Mouse (Mus musculus) ZHBTc4 (cell line): ENCODE measurements at regions not wholly inside any gene's neighbourhood (a gene's known extent, or its start where the extent isn't known, plus 50 kb on each side); places are given as distances from the start of the nearest gene placed in this dataset.

ENCODE experiments used
- DNase-seq: peaks from one replicate; pipeline ENCODE4 v3.0.0-alpha.2; 2011; ENCODE audit warnings: low read depth, low spot score

DNA sequence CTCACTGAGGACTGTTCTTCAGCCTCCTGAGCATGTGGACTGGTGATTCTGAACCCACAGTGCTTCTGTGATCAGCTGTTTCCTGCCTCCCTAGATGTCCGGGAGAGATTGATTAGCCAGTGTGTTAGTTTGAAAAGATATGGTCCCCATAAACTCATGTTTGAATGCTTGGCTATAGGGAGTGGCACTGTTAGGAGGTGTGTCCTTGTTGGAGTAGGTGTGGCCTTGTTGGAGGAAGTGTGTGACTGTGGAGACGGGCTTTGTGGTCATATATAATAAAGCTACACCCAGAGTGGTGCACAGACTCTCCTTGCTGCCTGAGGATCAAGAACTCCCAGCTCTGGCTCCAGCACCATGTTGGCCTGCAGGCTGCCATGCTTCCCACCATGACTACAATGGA, 458.9 kb upstream of the Kcnab2 start:
- DNase-seq: no peak

DNA sequence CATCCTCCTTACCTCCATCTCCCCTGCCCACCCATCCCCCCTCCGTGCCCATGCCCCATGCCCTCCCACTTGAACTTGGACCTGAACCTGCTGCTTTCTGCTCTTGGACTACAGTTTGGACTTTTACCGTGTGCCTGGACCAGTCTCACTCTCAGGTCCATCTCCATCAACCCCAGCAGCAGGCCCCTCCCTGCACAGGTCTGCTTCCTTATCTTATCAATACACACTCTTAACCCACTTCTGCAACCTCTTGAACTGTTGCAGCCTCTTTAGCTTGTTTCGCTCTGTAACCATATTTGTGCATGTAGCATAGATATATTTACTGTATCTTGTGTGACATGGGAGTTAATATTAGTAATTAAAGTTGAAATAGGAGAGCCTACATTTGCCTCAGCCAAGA, 457.8 kb upstream of the Kcnab2 start:
- no peak for DNase-seq

DNA sequence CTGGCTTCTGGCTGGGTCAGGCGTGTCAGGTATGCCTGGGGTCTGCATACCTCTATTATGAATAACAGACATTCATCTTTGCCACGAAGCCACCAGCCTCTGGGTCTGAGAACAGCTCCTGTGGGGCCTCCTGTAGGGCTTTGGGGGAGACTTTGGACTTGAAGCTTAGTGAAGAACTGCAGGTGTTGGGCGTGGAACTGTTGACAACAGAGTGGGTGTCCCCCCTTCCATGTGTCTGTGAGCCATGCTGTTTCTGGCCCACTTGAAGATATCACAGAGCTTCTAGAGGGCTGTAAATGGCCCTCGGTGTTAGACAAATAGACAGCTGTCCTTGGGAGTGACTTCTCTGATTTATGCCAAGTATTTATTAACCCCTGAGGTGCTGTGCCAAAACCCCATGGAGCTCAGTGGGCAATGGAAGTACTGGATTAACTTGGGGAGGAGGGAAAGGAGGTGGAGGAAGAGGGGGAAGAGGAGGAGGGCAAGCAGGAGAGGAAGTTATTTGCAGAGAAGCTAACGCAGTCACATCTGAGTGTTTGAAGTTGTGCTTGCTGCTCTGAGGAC, 450.8 kb upstream of the Kcnab2 start:
- DNase-seq: no peak

DNA sequence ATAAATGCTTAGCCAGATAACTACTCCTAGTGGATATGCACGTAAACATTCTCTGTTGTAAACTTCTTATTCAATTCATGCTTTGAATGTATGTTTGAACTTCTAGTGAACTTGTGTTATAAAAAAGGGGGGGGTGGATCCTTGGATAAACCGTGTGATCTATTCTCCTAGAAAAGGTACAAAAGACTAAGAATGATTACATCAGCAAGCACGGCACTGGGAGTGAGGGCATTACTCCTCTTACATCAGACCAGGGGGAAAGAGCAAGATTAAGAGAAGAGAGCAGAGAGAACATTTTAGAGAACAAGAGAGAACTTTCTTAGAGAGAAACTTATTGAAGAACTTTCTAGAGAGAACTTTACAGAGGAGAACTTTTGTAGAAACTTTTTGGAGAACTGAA, 442.6 kb upstream of the Kcnab2 start:
- DNase-seq: no peak

DNA sequence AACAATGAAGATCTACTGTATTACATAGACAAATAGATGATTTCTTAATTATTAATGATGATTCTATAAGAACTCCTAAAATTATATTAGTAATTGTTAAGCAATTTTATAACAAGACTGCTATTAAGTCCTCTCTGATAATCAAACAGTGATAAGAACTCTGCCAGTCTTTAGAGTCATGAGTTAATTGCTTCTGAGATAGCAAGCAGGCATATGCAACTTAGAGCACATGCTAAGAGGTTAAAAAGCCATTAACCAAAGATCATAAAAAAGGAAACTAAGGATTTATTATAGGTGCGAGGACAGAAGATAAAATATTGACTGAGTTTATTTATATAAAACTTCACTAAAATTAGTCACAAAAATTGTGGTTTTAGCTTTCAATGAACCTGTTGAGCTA, 442.2 kb upstream of the Kcnab2 start:
- DNase-seq: no peak

DNA sequence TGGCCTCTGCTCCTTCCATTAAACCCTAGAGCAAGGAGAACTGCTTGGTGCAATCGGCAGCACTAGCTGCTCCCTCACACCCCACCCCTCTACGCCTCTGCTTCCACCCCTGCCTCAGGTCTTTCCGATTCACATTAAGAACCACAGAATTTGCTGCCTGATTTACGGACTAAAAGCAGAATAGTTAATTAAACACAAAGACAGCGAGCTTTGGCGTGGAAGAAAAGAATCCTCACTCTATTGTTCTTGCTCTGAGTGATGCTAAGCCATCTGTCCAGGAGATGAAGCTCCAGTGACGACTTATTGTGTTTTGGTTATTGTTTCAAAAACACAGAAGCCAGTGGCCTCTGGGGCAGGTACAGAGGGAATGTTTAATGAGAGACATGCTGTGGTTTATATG, 438.9 kb upstream of the Kcnab2 start:
- peak; percentile 55 for DNase-seq

DNA sequence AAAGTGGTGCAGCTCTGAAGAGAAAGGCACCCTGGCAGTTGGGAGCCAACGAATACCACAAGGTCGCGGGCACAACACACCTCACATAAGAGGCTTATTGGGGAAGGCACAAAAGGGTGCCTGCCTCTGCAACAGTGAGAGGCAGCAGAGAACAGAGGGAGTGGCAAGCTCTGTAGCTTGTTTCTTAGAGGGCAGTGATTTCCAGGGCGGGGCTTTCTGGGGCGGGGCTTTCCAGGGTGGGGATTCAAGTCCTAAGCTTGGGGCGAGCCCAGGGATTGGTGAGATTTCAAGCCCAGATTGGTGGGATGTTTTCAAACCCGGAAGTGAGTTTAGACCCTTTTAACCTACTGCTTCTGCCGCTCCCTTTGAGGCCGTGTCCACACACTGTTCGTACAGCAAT, 435.8 kb upstream of the Kcnab2 start:
- peak; percentile 88 for DNase-seq

DNA sequence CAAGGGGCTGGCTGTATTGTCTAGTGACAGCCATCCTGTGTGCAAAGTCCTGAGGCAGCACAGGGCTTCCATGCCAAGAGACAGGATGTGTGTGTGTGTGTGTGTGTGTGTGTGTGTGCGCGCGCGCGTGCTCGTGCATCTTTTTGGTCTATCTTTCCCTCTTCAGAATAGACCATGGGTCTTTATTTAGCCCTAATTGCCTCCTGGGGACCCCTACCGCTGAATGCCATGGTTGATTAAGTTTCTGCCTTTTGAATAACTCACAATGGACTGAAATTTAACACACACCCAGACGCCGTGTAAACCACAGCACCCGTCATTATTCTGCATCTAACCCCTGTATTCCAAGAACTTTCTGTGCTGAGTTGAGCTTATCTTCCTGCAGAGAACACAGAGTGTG, 435.2 kb upstream of the Kcnab2 start:
- no peak for DNase-seq

DNA sequence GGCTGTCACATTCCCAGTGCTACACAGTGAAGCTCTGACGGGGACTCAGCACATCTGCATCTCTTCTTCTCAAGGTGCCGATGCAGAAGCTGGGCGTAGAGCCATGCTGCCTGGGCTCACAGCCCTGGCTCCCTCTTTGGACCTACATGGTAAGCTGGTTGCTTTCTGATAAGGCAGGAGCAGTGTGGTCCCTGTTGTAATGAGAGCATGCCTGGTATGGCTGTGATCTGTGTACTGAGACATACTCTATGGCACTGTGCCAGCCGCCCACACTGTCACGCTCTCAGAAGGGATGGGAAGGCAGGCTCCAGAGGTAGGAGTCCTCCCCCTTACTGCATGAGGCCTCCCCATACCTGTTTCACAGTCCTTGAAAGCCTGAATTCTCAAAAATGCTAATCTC, 430.6 kb upstream of the Kcnab2 start:
- DNase-seq: no peak

DNA sequence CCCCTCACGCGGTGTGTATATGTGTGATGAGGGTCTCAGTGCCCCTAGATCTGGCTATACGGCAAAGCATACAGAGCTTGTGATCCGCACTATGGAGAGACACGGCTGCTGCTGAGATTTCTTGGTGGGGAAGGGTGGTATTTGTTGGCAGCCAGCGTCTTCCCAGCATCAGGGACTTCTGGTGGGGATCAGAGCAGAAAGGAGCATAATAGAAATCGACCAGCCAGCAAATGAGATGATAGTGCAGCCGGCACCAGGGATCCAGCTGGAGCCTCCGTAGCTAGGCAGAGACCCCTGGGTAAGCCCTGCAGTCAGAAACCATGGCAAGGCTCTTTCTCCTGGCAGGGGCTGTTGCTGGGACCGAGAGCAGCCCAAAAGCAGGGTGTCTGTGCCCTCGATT, 425.2 kb upstream of the Kcnab2 start:
- no peak for DNase-seq

DNA sequence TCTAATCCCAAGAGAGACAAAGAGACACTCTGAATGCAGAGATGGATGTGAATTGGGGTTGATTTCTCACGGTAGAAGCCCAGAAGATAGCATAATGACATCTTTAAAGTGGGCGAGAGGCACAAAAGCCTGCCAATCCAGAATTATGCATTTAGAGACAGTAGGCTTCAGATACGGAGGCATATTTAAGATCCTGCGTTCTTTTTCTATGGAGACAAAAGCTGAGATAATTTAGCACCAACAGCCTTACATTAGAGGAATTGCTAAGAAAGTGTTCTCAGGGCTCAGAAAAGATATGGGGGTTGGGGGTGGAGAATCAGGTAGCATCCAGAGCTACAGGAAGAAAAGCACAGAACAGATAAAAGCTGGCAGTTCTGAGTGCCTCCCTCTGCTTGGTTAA, 422.4 kb upstream of the Kcnab2 start:
- DNase-seq: no peak

DNA sequence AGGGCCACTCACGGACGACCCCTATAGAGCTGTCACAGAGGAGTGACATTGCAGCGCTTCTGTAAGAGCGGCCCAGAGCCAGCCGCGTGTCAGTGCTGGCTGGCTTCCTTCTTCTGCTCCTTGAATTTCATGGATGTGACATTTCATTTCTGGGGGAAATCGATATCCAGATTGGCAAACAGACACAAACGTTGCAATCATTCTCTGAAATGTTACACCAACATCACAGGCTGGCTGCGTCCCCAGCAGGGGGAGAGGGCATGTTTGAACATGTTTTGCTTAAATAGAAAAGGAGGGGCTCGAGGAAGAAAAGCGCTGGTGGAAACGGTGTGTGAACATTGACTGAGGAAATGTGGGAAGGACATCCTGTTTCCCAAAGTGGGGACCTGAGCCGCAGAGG, 417.4 kb upstream of the Kcnab2 start:
- DNase-seq: peak; percentile 32

DNA sequence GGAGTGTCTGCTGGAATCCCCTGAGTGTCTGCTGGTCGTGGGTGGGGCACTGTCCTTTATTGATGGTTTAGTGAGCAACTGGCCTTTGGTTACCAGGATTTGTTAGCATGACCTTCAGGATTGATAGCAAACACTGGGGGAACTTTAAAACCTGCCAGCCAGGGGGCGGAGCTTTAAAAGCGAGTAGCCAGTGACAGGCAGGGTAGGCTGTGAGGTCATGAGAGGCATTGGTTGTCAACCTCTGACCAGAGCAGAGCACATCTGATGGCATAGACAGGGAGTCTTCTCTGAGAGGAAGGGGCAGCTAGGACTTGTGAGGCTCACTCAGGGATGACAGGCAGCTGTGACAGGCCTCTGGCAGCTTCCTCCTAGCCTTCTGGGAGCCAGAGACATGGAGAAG, 415.3 kb upstream of the Kcnab2 start:
- no peak for DNase-seq

DNA sequence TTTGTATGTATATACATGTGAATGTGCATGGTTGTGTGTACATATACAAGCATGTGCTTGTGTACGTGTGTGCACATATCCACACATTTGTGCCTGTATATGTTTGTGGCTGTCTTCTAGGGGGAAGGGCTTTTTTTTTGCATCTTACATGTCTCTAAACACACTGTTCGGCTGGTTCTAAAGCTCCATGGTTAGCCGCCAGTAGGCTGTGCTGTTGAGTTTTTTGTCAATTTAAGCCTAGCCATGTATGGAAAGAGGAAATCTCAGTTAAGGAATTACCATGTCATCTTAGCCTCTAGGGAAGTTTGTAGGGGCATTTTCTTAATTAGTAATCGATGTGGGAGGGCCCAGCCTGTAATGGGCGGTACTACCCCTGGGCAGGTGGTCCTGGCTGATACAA, 411.5 kb upstream of the Kcnab2 start:
- peak; percentile 43 for DNase-seq

DNA sequence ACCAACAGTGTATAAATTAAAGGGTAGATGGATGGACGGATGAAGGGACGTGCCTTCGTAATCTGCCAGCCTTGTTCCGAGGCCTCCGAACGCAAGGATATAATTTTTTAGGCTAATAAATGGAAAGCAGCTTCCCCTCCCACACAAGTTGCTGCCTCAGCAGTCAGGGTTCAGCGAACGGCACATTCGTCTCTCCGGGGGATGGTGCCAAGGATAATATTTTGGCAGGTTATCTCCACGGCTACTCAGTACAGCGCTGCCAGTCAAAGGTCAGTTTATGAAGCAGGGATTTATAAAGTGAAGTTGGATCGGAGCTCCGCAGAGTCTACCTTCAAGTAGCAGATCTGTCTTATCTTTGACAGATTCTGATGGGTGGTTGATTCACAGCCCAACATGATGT, 410.6 kb upstream of the Kcnab2 start:
- DNase-seq: no peak

DNA sequence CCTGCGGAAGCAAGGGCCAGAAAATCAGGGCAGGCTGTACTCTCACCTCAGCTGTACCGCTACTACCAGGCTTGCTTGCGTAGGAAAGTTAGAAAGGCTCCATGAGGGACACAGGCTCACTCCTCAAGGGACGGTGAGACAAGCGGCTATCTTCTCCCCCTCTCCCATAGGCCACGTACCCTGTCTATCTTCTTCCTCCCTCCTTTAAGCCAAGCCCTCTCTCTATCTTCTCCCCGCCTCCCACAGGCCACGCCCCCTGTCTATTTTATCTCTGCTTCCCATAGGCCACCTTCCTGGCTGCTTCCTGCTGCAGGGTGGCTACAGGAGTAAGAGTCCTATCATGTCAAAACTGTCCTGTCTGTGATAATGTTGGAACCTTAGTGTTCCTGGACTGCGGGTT, 409.1 kb upstream of the Kcnab2 start:
- peak; percentile 92 for DNase-seq

DNA sequence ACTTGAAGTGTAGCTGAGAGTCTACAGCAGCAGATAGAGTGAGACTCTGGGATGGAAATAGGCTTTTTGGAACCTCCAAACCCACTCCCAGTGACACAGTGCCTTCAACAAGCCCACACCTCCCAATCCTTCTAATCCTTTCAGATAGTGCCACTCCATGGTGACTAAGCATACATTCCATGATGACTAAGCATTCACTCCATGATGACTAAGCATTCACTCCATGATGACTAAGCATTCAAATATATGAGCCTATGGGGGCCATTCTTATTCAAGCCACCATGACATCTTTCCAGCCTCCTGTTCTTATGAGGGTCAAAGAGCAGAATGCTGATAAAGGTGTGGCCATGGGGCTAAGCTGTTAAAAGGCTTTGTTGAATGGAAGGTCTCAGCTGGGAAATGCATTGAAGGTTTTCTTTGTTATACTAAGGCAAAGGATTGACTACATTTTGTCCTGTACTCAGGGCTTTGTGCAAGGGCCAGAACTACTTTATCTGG, 403.8 kb upstream of the Kcnab2 start:
- DNase-seq: peak; percentile 67

DNA sequence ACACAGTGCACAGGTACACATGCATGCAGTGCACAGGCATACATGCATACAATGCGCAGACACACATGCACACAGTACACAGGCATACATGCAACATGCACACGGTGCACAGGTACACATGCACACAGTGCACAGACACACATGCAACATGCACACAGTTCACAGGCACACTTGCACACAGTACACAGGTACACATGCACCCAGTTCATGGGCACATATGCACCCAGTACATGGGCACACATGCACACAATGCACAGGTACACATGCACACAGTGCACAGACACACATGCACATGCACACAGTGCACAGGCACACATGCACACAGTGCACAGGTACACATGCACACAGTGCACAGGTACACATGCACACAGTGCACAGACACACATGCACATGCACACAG, 402.7 kb upstream of the Kcnab2 start:
- no peak for DNase-seq

DNA sequence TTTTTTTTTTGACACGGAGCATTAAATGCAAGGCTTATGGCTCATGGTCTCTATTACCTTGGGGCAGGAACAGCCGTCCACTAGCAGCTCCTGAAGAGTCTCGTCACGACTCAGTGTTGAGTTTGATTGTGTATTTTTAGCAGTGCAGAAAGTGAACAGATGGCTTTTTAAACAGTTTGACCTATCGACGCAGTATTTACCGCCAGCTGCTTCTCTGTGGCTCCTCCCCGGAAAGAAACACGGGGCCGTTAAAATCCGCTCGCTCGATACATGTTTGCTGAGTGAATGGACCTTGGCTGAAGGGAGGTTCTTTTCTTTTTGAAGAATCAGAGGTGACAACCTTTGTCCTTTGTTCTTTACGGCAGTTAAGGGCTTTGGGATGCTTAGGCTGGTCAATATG, 401.3 kb upstream of the Kcnab2 start:
- no peak for DNase-seq

DNA sequence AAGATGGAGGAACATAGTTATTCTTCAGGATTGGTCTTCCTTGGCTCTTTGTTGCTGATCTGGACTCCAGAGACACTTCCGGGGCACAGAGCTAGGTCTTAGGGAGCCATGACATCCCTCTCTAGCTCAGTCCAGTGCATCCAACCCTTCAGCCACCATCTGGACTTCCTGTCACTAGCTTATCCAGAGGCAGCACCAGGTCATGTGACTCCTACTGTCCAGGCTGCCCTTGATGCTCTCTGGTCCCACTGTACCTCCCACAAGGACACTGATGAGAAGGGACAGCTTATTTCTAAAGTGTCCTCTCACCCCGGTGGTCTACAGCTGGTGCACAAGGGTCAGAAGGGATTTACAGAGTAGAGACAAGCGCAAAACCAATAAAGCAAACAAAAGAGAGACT, 400.7 kb upstream of the Kcnab2 start:
- DNase-seq: no peak

DNA sequence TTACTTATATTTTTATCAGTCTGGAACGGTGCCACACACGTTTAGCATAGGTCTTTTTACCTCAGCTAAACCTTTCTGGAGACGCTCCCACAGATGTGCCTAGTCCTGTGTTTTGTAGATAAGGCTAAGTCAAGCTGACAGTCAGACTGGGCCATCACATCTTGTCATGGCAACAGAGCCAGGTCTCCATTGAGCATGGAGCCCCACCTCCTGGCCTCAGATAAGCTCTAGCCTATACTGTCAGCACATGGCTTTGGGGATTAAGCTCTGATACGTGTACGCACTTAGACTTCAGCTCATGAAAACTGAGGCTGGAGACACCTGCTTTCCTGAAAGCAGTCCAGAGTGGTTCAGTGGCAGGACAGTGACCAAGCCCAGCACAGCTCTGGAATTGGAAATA, 392.4 kb upstream of the Kcnab2 start:
- DNase-seq: no peak

DNA sequence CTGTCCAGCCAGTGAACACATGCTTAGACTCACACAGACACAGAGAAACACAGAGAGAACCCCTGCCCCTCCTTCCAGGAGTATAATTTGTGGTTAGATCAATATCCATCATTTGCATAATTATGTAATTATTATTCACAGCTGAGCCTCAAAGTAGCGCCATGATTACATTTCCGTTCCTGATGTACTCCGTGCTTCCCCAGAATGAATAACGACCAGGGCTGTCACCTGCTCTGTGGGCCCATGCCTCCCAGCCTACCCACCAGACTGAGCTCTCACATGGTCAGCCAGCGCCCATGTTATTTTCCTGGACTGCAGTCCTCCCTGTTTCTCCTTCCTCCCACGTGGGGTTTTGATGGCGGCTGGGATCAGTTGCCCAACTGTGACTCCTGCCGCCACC, 388.2 kb upstream of the Kcnab2 start:
- DNase-seq: no peak

DNA sequence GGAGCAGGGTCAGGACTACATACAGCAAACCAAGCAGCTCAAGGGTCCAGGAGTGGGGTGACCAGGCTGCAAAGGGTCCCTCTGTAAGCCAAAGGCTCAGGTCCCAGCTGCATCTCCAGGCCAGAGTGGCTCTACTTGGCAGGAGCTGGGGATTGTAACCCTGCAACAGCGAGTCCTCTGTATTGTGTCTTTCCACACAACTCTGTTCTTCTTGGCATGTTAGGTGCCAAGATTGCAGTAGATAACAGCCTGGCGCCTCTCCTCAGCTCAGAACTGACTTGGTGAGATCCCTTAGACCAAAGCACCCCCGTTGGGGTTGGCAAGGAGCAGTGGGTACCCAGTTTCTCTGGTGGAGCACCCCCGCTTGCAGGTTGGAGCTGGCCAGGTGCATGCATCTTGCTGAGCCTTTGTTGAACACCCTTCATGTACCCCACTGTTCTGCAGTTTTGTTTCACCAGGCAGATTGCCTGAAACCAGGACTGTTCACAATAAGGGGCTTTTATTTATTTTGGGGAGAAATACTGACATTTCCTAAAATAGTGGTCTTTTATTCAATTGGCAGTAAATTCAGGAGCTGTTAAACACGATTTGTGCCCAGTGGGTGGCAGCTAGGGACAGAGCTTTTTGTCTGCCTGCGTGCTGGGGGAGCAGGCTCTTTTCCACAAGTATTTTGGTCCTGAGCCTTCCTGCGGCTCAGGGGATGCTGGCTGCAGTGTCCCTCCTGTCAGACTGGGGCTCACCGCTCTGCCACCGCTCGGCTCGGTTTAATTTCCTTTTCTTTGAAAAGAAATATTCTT, 385.3 kb upstream of the Kcnab2 start:
- no peak for DNase-seq

DNA sequence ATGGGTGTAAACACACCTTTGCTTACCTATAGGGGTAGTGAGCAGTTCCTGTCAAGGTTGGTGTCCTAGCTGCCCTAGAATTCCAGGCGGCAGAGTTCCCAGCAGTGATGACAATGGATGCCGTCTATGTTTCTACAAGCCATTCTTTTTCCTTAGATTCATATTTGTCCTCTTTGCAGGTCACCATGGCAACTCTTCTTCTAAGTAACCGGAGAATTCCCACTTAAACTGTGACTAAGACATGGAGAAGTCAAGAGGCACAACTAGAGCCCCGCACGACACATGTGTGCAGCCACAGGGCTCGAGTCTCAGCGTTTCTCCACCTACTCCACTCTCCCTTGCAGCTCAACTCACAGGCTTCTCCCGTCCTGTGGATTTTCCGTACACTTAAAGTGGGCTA, 381.5 kb upstream of the Kcnab2 start:
- no peak for DNase-seq
